Mouse (Mus musculus) kidney, adult 2 months (tissue): ENCODE data around the gene Xcl1.

ENCODE experiments used
- CTCF ChIP-seq: fragments of 200-500 bp; conservative IDR thresholded peaks from 2 replicates; pipeline ENCODE4 v1.5.1; 2011; ENCODE audit warnings: low read depth, mild to moderate bottlenecking, control low read depth, low read length, moderate library complexity, mixed read lengths; ENCODE audit not compliant: insufficient read depth, insufficient read length
- POLR2A ChIP-seq: fragments of 200-500 bp; IDR thresholded peaks from one replicate; pipeline ENCODE4 v1.6.1; 2011; ENCODE audit warnings: low read depth, low read length, control low read depth

DNA sequence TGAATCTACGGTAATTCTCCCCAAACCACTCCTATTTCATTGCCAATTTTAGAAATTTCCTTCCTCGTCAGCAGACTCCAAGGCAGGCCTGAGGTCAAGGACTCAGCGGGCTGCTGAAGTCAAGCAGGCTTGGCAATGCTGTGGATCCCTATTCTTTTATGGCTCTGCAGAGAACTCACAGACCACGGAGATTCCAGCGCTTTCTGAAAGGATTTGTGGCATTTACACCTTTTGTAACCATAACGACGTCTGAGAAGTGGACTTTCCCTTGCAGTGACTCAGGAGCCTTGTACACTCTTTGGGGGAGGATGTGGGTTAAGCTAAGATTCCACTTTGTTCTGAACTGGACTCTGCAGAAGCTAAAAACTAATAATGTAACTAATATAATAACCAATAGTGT lies 40.4 kb upstream of the Xcl1 start:
- no peak for TF ChIP-seq POLR2A
- TF ChIP-seq CTCF: no peak
